Mouse (Mus musculus) mouse embryonic stem cell (cell line): ENCODE results near the gene Fgfr2.

Experiments used
- in situ Hi-C, 2 experiments: fragments of 300-500 bp; cut with MboI; formaldehyde crosslinking; loops; 1 replicate in 1 of 2; 3 replicates in 1 of 2; pipeline ENCODE4 v1.14.3; 2019 to 2020; ENCODE audit warnings: low sequenced_read_pairs in 2 of 2, low pct_unique_long_range_greater_than_20kb in 1 of 2, mixed read lengths in 1 of 2; ENCODE audit not compliant: unreplicated experiment in 1 of 2

Gene Fgfr2

DNA sequence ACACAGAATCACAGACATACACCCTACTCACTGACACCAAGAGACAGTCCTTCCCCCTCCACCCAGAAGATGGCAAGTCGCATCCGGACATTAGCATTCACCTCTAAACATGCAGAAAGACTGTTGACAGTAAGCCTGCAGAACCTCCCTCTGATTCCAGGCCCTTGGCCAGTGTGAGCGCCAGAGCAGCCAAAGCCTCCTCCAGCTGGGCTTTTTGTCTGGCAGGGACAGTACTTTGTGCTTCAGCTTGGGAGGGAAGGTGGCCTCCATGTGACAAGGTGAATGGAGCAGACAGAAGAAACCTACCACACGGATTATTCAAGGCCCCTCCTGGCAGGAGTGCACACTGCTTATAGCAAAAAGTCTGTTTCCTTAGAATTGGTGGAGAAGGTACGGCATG, 316.9 kb downstream of the Fgfr2 start:
- in situ Hi-C loops = loop anchor here in 1 of 2 experiments (5.0 kb wide), 1 partner anchor 59 kb away; no protein-coding TSS in a partner anchor

- in situ Hi-C loops = loop anchor here in 1 of 2 experiments (5.0 kb wide), 1 partner anchor 58 kb away; no protein-coding TSS in a partner anchor
These were observed 318.2 kb downstream of the Fgfr2 start for GRCm38 (mm10) chr7:132804951-132805350.

- in situ Hi-C loops = no loop called here
These were observed 318.7 kb downstream of the Fgfr2 start for GRCm38 (mm10) chr7:132804461-132804860.

GRCm38 (mm10) chr7:132803962-132804361, 319.2 kb downstream of the Fgfr2 start:
- in situ Hi-C loops = no loop called here

- in situ Hi-C loops = no loop called here
These were observed 319.8 kb downstream of the Fgfr2 start for GRCm38 (mm10) chr7:132803336-132803735.

DNA sequence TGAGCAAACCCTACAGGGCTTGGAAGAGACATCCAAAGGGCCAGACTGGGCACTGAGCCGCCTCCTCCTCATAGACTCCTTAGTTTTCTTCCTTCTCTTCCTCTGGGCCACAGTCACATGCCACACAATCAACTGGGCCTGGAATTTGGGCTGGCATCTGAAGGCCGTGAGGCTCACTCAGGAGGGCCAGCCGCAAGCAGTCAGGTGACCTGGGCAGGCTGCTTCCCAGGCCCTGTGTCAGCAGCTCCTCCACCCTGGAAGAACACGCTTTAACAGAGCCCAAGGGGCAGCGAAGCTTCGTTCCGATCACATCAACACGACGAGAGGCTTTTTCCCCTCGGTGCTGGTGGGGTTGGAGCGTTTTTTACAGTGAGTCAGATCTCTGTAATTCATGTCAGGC, 320.5 kb downstream of the Fgfr2 start:
- in situ Hi-C loops = no loop called here

- in situ Hi-C loops = no loop called here
These were observed 321.1 kb downstream of the Fgfr2 start for GRCm38 (mm10) chr7:132802066-132802465.

DNA sequence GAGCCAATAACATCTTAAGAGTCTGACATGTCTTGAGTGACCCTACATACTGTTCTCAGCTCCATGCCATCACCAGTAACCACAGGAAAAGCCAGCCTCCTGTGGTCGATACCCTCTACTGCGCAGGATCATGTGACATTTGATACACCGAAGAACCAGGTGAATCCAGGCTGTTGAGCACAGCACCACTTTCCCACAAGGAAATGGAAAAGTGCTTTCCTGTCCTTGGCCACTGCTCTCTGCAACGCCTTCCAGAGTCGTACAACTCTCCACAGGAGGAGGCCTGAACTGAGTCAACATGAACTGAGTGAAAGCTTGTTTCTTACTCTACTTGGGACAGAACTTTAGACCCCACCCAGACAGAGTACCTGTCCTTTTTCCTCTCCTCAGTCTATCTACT, 321.6 kb downstream of the Fgfr2 start:
- in situ Hi-C loops = no loop called here

DNA sequence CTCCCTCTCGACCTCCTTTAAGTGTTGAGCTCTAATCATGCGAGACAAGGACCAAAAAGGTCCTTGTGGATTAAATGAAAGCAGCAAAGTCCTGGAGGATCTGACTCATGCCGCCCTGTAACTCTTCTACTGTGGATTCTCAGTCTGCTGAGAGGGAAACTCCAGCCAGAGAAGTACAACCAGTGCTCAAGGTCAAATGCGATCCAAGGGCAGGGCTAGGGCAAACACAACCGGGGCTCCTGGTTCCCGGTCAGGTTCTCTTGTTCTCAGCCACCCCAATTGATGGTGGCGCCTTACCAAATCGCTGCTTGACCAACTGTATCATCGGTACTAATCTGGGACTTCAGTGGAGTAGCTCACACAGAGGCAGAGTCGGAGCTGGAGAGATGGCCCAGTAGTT, 322.3 kb downstream of the Fgfr2 start:
- in situ Hi-C loops = no loop called here

DNA sequence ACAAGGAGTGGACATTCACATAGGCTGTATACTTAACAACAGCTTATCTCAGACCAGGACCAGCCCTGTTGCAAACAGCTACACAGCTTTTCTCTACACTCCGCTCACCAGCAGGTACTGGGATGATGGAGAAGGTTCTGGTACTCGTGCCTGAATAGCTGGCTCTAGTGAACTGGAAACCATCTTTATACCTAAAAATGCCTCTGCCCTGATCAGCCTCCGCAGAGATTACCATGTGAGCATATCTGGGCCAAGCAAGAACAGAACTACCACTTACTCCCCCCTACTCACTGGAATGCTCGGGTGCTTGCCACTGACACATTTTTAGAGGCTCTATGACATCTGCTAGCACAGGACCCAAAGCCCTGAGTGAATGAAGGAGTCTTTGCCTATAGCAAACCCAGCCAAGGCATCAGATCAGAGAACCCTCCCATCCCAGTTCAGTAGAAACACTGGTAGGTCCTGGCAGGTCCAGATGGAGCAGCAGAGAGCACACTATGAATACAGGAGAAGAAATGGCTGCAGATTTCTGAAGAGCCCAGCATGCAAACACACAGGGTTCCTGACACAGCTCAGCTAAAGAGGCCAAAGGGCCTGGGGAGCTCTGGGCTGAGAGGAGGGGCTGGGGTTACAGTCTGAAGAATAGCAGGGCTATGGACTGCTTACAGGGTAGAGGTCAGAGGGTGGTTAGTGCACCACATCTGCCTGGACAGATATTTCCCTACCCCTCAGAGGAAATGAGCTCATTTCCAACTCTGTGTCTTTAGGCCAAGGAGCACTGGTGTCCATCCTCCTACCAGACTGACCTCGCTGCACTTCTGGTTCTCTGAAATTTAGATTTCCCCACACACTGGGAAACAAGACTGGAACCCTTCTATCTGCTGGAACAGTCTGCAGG, 323.8 kb downstream of the Fgfr2 start:
- in situ Hi-C loops = no loop called here

DNA sequence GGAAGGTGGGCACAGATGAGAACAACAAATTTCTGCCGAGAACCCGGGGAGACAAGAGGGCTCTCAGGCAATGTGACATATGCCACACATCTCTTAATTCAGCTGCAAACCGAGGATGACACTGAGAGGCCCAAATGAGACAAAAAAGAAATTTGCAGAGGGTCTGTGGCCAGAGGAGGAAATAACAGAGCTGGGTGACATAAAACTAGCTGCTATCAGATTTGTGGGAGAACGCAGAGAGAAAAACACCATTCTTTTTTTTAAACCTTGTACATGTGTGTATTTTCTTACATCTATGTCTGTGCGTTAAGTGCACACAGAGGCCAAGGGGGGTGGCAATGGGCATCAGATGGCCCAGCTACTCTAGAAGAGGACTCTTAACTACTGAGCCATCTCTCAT, 328.0 kb downstream of the Fgfr2 start:
- in situ Hi-C loops = no loop called here

GRCm38 (mm10) chr7:132793467-132793866, 329.7 kb downstream of the Fgfr2 start:
- in situ Hi-C loops = no loop called here

DNA sequence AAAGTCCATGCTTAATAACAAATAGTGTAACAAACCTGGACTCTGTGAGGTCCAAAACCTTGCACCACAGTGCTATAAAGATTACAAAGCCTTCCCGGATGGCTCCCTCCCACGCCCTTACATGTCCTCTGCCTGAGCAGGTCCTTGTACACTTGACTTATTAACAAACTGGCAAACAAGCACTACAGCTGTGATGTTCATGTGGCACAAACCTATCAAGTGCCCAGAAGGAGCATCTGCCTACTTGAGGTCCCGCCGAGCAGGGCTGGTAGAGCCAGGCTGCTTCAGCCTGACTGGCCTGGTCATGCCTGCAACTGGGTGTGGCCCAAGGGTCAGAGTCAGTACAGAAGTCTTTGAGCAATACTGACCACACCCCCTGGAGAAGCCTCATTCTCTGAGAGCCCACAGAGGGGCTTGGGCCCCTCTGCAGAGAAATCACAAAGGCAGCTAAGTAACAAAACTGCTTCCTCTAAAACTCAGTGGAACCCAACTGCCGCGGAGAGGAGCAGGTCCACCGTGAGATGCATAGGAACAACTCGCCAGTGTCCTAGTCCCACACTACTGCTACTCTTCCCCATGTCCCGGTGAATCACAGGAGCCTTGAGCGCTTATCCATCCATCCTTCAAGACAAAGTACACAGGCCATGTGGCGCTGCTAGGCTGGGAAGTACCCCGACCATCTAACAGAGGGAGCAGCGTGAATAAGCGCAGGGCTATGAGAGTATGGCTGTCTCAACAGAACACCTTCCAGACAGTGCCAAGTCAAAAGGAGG, 332.5 kb downstream of the Fgfr2 start:
- in situ Hi-C loops = no loop called here

GRCm38 (mm10) chr7:132788826-132789225, 334.3 kb downstream of the Fgfr2 start:
- in situ Hi-C loops = no loop called here

DNA sequence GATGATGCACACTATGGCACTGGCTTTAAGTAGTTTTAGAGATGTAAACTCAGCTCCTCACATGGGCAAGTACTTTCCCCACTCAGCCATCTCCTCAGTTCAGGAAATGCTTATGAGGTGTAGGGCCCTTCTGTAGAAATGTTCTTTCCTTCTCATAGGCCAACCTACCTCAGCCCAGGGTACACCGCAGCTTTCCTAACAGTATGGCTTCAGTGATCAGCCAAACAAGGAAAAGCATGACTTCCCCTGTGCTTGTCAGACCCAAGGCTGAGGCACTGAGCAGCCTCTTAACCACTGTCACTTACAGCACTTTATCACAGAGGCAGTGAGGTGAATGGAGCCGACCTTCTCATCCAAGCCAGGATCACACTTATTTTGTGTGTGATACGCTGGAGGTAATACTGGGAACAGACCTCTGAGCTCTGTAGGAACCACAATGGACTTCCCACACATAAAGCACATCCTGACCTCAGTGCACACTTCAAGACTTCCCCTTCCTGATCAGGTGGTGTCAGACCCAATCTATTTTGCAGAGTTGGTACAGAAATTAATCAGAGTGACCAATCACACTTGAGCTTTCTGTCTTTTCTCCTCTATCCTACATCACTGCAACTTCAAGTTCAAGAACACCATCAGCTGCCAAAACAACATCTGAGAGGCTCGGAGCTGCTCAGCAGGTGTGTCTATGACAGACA, 335.5 kb downstream of the Fgfr2 start:
- in situ Hi-C loops = no loop called here

DNA sequence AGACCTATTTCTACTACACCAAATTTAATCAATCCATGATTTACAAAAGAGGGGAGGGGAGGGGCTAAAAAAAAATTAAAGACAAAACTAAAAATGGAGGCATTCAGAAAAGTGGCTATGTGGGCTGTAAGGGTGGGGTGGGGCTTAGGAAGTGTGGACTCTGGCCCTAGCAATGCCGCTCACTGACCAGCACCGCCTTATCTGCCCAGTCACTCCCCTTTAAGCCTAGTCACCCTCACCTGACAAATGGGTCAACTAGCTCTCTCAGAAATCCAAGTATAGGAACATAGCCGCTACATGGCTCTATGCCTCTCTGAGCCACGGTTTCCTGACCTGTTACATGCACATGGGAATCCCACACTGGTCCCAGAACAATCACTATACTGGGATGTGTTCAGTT, 336.1 kb downstream of the Fgfr2 start:
- in situ Hi-C loops = no loop called here

DNA sequence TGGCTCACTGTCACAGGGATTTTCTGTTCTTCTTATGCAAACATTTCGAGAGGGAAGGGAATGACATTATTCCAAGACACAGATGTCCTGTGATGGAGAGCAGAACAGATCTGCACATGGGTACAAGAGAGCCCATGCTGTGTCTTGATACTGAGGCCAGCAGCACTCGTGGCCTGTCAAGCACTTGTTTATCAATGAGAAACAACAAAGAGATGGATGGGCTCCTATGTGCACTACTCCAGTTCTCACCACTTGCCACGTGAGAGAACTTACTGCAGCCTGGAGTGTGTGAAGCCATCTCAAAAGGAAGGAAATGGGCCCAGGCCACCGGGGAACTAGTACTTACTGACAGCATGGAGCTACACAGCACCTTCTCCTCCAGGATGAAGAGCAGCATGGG, 336.6 kb downstream of the Fgfr2 start:
- in situ Hi-C loops = no loop called here

DNA sequence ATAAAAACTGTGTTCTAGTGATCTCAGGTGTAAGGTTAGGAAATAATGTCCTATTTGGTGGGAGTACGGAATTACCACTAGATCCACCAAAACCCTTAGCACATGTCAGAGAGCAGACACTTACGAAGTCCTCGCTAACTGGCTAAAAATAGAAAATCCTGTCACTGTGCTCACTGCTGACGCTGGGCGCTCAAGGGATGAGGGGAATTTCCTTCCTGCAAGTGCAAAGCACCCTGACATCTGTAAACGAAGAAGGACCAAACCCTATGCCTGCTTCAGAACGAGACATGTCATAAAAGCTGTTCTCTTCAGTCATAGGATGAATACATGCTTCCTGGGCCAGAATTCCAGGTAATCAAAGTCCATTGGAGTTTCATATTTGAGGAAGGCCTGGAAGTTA, 337.1 kb downstream of the Fgfr2 start:
- in situ Hi-C loops = no loop called here

DNA sequence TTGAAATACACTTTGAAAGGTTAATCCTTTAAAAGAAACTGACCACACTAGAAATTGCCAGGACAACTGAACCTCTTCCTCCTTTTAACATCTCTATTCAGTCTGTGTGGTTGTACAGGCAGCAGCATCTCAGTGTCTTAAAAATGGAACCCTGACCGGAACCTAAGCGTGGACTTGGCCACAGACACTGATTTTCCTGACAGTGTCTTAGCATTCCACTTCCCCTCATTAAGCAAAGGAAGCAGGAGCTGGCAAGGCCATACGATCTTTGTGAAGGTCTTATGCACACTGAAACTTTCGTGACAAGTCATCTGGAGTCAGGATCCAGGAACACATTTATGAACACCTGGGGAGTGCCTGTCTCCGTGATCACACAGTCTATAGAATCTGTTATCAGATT, 339.0 kb downstream of the Fgfr2 start:
- in situ Hi-C loops = no loop called here
